In genomic region chr4:136470347-136471071, GRCm38 (mm10) we compare ENCODE assay signal across 8 mouse cellular contexts. TPM values are rescaled to one million over a fixed set of nuclear protein-coding genes. Genes with fewer than 3 reads are reported as not detected.
DNase-seq lines count a peak whose midpoint lies in the region; ATAC-seq lines count a peak whose summit lies in the region.

No protein-coding gene starts in this region.

- H3K36me3 ChIP-seq in liver, embryonic 13.5 days: no peaks in the 10 kb centered on the region

- DNase-seq in 3T3-L1 (ENCODE audit: low read depth, low spot score) (peak; percentile 49), ZHBTc4 (ENCODE audit: low read depth, low spot score) (peak; percentile 75)
- peak; percentile 62 for DNase-seq in embryo, embryonic 10 days (ENCODE audit: low spot score)
- peak; percentile 54 to 76 for DNase-seq in heart, adult 18-20 months
- DNase-seq in kidney, adult 18-20 months: peak; percentile 77
- DNase-seq in liver, embryonic 13.5 days: peak; percentile 10
- peak; percentile 80 for DNase-seq in neural tube, embryonic 10.5 days (ENCODE audit: extremely low spot score, low spot score)
- peak; percentile 50 for DNase-seq in thymus, postnatal 4 days

- peak overlapping the region; percentile 74 for H3K27ac ChIP-seq in liver, embryonic 13.5 days

- ATAC-seq in liver, embryonic 13.5 days (ENCODE audit: low read depth): no peak

- H3K4me1 ChIP-seq in liver, embryonic 13.5 days (replicated peaks): peaks cover 39% of the 10 kb centered on the region

- WGBS in liver, embryonic 13.5 days (ENCODE audit: insufficient replicate concordance): under 1% methylated on average over 57 of the region's 58 CpGs

- peak overlapping the region; percentile 75 for H3K4me3 ChIP-seq in liver, embryonic 13.5 days (replicated peaks)

- H3K9ac ChIP-seq in liver, embryonic 13.5 days: peak overlapping the region; percentile 78

- no peaks in the 10 kb centered on the region for H3K9me3 ChIP-seq in liver, embryonic 13.5 days (replicated peaks)

- peak overlapping the region; percentile 92 for H3K4me2 ChIP-seq in liver, embryonic 13.5 days

- H3K27me3 ChIP-seq in liver, embryonic 13.5 days: peaks cover 41% of the 10 kb centered on the region

RNA-seq across cellular contexts. Expression of gene Luzp1, which starts 0.9 kb away (rescaled TPM):
- 10 to 100 TPM; 29.3 to 38.1 TPM for total RNA-seq in heart, adult 18-20 months (2021)
- polyA plus RNA-seq in liver, embryonic 13.5 days (2015; fragmentation: Nextera tagmentation; extraction: Ambion mirVana): 17.3 and 19.3 TPM in 2 replicates

RNA-seq across cellular contexts. Expression of gene 6030445D17Rik, which starts 8.5 kb away (rescaled TPM):
- under 1 TPM; 0.15 to 0.21 TPM for total RNA-seq in heart, adult 18-20 months (2021)
- 0.06 TPM in 1 of 2 replicates, not detected in the other for polyA plus RNA-seq in liver, embryonic 13.5 days (2015; fragmentation: Nextera tagmentation; extraction: Ambion mirVana)

RNA-seq across cellular contexts. Expression of gene Htr1d, which starts 47.2 kb away (rescaled TPM):
- not detected for total RNA-seq in heart, adult 18-20 months (2021)
- polyA plus RNA-seq in liver, embryonic 13.5 days (2015; fragmentation: Nextera tagmentation; extraction: Ambion mirVana): 0.15 TPM in 1 of 2 replicates, not detected in the other

Comparison
In these comparisons a context has a peak if more than half of its experiments do, and no peak if none do; other contexts are left out.
1. DNase-seq: peak in every context shown above with its lines; median percentile 80 in neural tube, embryonic 10.5 days; 77 in kidney, adult 18-20 months; 75 in ZHBTc4; 65 in heart, adult 18-20 months; 62 in embryo, embryonic 10 days; 50 in thymus, postnatal 4 days; 49 in 3T3-L1; 10 in liver, embryonic 13.5 days.